Mouse (Mus musculus): ENCODE data around the gene Lrrk1.
A peak's percentile ranks its signal among the peaks of the same experiment; 100 is the strongest.

Gene Lrrk1

GRCm38 (mm10) chr7:66387813-66388521 lies at the start of gene Lrrk1:
Lrrk1 (minus strand) TSS chr7:66388350.
- DNase-seq (ENCODE audit: low spot score), result peak; percentile 80

DNA sequence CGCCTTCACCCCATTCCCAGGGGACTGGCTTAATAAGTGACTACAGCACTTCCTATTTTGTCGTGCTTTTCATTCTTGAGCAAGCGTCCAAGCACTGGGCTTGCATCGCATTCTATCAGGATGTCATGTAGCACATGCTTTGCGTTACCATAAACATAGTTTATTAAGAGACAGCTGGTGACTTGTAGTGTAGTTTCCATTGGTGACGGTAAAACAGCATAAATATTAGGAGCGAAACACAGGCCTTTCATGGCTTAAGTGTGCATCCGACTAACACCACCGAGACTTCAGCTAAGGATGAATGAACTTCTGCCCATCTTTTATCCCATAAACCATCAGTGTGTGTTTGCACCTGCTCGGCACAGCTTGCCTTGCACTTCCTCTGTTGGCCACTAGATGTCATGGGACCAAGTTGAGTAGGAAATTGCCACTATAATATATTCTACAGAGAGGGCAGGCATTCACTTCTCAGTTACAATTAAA lies 46.3 kb upstream of the Lrrk1 start:
- DNase-seq (ENCODE audit: low spot score), result peak; percentile 81

DNA sequence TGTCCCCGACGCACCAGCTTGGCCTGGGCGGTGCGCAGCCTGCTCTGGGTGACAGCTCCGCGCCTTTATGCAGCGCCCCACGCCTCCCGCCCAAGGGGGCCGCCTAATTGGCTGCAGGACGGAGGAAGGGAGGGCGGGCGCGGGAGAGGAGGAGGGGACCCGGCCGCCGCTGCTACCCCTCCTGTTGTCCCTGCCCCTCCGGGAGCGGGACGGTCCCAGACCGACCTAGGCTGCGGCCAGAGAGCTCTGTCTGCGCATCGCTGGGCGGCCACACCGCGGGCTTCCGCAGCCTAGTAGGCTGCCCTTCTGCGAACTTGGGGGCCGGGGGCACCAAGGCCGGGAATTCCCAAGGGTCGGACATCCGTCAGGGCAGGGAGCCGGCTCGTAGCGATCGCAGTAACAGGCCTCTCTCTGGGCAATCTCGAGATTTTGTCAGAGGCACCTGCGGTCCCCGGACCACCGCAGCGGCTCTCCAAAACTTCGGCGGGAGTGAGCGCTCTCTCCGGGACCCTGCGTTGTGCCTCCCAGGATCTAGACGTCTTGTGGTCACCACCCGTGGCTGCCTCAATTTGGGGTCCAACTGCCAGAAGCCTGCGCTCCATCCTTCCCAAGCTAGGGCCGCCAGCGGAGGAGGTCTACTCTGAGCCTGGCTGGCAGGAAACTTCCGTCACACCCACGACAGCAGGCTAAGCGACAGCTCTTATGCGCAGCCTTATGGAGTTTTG lies 39.4 kb upstream of the Lrrk1 start, which contains the start of gene Aldh1a3:
Gene Aldh1a3 (minus strand): TSS at position 81 of the 725 bp plus-strand sequence.
- DNase-seq (ENCODE audit: low spot score), result peak; percentile 67

DNA sequence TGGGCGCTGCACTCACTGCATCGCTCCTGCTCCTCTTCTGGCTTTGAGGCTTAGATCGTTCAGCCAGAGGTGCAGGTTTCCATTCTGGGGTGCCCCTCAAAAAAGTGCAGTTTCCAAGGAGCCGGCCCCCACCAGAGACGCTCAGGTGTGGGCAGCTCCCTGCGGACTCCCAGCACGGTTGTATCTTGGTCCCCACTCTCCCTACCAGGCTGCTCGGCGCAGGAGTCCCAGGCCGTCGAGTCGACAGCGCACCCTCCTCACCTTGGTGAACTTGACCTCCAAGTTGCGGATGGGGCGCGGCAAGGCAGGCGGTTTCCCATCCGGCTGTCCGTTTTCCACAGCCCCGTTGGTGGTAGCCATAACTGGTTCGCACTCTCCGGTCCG lies 38.9 kb upstream of the Lrrk1 start:
- DNase-seq (ENCODE audit: low spot score), result no peak

DNA sequence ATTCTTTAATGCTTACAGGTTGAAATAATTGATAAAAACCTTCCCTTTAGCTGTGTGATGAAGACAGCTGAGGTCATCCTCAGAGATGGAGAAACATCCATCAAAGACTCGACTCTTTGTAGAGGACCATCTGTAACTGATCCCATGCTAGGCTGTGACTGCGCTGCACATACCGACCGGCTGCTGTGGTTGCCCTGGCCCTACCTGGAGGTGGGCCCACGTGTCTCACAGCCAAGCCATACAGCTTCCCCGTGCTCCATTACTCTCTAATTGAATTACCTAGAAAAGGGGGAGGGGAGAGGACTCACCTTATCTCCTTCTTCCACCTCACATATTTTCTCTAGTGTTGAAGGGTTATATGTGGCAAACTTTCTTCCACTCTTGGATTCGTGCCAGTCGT lies 33.8 kb upstream of the Lrrk1 start:
- no peak for DNase-seq (ENCODE audit: low spot score)

DNA sequence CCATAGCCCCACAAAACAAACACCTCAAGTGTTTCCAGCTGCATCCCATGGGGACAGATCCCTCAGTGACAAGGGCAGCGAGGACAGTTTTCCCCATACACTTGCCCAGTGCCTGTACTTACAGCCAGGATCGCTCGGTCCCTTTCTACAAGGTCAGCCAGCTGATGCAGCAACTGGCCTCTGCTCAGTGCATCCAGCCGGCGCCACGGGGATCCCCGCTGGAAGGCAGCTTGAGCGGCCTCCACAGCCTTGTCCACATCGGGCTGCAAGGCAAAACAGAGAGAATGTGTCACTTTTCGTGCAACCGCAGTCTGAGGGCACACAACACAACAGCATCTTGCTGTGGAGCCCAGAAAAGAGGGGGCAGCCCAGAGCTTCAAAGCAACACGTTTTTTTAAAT lies 30.8 kb upstream of the Lrrk1 start:
- no peak for DNase-seq (ENCODE audit: low spot score)

GRCm38 (mm10) chr7:66416829-66417228 lies 28.7 kb upstream of the Lrrk1 start:
- no peak for DNase-seq (ENCODE audit: low spot score)

DNA sequence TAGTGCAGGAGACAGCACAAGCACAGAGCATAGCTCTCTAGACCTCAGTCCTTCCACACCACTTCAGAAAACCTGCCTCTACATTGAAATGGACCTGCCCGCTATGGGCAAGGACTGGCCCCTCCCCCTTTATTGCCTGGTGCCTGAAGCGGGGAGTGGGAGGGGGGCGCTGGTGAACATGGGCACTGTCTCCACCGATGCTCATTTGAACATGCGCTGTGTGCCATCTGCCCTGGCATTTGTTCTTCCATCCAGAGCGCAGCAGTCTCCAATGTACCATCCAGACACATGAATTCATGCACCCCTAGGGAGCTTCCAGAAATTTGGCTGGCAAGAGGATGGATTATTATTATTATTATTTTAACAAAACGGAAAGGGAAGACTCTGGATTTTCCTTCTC lies 24.9 kb upstream of the Lrrk1 start:
- no peak for DNase-seq (ENCODE audit: low spot score)

DNA sequence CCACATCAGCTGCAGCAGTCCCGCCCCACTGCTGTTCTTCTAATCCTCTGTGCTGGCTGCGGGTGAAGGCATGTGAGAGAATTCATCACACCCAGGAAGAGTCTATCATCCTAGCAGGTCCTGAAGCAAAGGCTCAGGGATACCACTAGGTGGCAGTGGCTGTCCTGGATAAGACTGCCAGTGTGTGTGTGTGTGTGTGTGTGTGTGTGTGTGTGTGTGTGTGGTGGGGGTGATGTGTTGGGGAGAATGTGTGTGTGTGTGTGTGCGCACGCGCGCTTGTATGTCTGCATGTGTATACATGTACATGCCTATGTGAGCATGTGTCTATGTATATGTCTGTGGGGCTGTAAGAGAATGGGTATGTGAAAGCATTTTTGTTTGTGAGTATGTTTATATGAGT lies 21.3 kb upstream of the Lrrk1 start:
- peak; percentile 73 for DNase-seq (ENCODE audit: low spot score)

- no peak for DNase-seq (ENCODE audit: low spot score)
Observed at GRCm38 (mm10) chr7:66406971-66407370, 18.8 kb upstream of the Lrrk1 start.

- DNase-seq (ENCODE audit: low spot score), result no peak
Observed at GRCm38 (mm10) chr7:66405951-66406721, 18.0 kb upstream of the Lrrk1 start.

- DNase-seq (ENCODE audit: low spot score), result no peak
Observed at GRCm38 (mm10) chr7:66405541-66405940, 17.4 kb upstream of the Lrrk1 start.

DNA sequence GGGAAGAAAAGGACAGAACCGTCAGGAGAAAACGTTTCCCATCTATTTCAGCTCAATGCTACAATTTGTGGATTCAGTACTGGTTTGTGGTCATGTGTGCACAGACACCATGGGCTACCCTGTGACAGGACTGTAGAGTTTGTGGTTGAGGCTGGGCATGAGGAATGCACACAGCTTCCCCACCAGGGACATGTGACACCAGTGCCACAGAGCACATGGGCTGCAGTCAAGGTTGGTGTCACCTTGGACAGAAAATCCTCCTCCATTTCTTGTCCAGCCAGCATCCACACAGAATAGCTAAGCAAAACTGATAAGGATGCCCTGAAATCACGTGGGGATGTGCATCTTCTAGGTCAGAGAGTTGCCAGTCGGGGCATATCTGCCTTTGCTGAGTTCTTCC lies 16.7 kb upstream of the Lrrk1 start:
- no peak for DNase-seq (ENCODE audit: low spot score)

GRCm38 (mm10) chr7:66404141-66404540 lies 16.0 kb upstream of the Lrrk1 start:
- no peak for DNase-seq (ENCODE audit: low spot score)

DNA sequence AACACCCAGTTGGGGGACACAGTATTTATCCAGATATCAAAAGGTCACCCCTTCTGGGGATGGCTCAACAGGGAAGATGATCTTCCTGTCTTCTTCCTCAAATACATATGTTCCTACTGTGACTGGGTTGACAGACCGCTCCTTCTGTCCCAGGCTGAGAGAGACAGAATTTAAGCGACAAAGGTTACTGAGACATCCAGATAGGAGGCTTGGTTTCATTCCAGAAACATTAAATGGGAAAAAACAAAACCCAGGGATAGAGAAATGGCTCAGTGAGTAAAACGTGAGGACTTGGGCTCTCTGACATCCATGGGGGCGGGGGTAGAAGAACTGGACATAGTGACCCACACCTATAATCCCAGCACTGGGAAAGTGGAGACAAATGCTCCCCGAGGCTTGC lies 14.7 kb upstream of the Lrrk1 start:
- no peak for DNase-seq (ENCODE audit: low spot score)

- DNase-seq (ENCODE audit: low spot score), result no peak
Observed at GRCm38 (mm10) chr7:66401605-66402004, 13.5 kb upstream of the Lrrk1 start.

DNA sequence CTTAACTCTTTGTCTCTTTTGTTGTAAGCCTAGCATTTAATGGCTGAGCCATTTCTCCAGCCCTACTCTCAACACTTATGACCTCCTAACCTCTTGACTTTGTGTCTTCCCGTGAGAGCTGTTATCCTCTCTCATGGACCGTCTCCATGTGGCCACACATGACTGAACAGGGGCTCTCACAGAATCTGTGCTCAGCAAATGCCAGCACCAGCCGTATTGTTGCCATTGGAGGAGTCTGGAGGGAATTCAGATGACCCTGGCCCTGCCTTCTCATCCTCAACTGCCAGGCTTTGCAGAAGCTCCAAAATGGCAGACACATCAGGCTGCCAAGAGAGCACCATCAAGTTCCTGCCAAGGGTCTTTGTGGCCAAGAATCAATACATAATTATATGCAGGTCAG lies 9.1 kb upstream of the Lrrk1 start:
- DNase-seq (ENCODE audit: low spot score), result no peak

GRCm38 (mm10) chr7:66388621-66389532 lies 727 bp upstream of the Lrrk1 start:
- DNase-seq (ENCODE audit: low spot score), result peak; percentile 94

DNA sequence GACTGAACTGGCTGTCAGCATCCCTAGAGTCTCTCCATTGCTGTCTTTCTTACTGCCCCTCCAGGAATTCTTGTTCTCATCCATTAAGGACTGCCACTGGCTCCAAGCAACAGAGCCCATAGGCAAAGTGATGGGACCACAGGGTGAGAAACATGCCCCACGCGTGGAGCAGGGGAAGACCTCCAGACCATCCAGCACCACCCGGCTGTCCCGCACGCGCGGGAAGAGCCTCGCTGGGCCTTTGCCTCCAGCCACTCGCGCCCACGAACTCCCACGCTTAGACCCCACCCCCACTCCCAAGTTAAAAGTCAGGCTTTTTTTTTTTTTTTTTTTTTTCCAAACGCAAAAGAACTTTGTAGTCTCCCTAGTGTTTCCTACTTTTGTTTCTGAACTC lies 734 bp downstream of the Lrrk1 start:
- DNase-seq (ENCODE audit: low spot score), result no peak

DNA sequence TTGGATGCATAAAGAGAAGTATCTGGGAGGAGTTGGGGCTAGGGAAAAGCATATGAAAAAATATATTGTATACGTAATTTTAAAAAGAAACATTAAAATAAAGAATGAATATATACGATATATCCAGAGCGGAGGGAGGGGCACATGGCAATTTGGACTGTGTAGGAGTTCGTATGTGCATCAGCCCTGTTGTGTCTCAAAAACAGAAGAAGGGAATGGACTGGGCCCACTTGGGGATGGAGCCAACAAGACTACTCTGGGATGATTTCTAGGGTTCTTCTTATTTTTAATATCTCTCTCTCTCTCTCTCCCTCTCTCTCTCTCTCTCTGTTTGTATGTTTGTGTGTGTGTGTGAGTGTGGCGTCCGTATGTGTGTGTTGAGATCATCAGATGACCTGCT lies 1.7 kb downstream of the Lrrk1 start:
- no peak for DNase-seq (ENCODE audit: low spot score)

DNA sequence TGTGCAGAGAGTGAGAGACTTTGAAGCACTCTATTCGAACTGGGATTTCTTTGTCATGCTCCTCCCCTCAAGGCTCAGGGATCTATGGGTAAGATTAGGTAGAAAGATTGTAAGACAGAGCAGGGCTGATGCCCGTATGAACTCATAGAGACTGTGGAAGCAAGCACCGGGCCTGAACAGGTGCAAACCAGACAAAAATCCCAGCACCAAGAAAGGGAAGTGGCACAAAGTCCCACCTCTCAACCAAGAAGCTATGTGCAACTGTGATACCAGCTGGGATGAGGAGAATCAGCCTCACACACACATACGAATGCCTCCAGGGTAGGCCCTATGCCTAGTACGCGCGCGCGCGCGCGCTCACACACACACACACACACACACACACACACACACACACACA lies 2.3 kb downstream of the Lrrk1 start:
- no peak for DNase-seq (ENCODE audit: low spot score)

DNA sequence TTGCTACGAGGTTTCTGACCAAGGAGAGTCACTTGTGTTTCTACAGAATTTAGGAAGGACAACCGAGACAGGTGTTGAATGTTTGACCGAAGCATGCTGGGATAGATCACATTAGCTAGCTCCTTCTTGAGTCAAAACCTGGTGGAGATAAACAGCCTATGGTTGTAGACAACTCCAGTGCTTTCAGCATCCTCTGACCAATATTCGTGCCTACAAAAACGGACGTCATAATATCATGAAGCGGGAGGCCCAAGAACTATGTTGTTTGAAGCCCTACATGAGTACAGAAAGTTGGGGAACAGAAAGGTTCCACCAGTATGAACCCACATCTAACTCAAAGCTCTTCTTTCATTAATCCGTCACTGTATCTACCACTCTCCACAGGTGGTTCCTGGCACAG lies 3.3 kb downstream of the Lrrk1 start:
- no peak for DNase-seq (ENCODE audit: low spot score)
